Mouse (Mus musculus): ENCODE results near the gene Prrt2. TPM values are rescaled to one million over a fixed set of nuclear protein-coding genes. Genes with fewer than 3 reads are reported as not detected.

Prrt2 gene
- polyA plus RNA-seq, 1 experiment from 2014 or later: 5.9 TPM

DNA sequence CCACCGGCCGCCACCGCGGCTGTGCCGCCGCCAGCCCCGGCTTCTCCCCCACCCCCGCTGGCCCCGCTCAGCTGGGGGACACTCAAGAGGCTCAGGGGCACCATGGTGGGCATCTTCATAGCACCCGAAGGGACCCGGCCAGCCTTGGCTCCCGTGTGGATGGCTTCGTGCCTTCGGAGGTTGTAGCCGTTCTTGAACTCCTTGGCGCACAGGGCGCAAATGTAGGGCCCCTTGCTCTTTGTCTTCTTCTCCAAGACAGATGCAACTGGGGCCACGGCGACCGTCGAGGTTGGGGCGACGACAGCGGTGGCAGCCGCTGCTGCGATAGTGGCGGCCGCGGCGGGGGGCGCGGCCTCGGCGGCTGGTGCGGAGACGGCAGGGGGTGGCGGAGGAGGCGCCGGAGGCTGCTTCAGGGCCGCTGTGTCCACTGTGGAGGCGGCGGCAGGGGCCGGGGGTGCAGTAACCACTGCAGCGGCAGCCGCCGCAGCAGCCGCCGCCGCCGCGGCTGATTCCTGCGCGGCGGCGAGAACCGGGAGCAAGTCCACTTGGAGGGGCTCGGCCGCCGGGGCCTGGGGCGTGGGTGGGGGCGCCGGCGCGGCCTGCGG is 4.6 kb upstream of the Prrt2 start:
- H3K9me3 ChIP-seq: no peaks in the 10 kb centered on the region
- H3K27ac ChIP-seq: peak overlapping the region; percentile 98
- H3K4me1 ChIP-seq: peaks cover 50% of the 10 kb centered on the region
- H3K36me3 ChIP-seq: peaks cover 25% of the 10 kb centered on the region
- no peak for ATAC-seq (ENCODE audit: insufficient read depth, low FRiP score, low read depth)
- peak overlapping the region; percentile 87 for H3K4me2 ChIP-seq
- WGBS: under 1% methylated on average over 63 of the region's 65 CpGs
- H3K9ac ChIP-seq: peak overlapping the region; percentile 97
- H3K4me3 ChIP-seq (replicated peaks): peak overlapping the region; percentile 91
- H3K27me3 ChIP-seq (replicated peaks): no peaks in the 10 kb centered on the region

DNA sequence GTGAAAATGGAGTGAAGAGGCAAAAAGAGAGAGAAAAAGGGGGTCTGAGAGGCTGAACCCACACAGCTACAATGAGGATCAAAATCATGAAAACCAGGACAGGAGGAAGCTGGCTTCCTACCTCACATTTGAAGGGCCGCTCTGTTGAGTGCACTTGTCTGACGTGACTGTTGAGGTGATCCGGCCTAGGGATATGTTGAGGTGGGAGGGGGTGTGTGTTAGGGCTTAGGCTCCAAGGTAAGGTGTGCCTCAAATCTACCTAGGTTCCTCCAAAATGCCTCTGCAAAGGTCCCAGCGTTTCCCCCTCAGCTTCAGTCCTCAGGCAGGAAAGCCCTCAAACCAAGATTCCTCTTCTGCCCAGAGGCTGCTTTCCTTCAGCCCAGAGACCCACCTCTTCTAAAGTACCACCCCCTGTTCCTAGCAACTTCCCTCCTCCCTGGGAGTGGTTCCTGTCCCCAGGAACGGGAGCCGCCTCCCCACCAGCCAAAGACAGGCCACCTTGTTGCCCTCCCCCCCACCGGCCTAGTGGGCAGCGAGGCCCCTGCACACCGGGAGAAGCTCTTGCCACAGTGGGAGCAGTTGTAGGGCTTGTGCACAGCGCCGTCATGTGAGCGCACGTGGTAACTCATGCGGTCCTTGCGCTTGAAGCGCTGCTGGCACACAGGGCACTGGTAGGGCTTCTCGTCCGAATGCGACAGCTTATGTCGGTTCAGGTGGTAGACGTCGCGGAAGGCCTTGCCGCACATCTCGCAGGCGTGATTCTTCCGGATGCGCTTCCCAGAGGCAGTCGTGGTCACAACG is 3.9 kb upstream of the Prrt2 start:
- Histone ChIP-seq H3K4me2 (peak overlapping the region; percentile 87), H3K9ac (peak overlapping the region; percentile 97), H3K9me3 (no peaks in the 10 kb centered on the region), H3K27me3 (replicated peaks) (no peaks in the 10 kb centered on the region), H3K4me1 (peaks cover 54% of the 10 kb centered on the region), H3K36me3 (peaks cover 19% of the 10 kb centered on the region), H3K4me3 (replicated peaks) (peak overlapping the region; percentile 91), H3K27ac (peak overlapping the region; percentile 98)
- WGBS: under 1% methylated on average over 30 of the region's 30 CpGs
- peak; percentile 16 for ATAC-seq (ENCODE audit: insufficient read depth, low FRiP score, low read depth)

DNA sequence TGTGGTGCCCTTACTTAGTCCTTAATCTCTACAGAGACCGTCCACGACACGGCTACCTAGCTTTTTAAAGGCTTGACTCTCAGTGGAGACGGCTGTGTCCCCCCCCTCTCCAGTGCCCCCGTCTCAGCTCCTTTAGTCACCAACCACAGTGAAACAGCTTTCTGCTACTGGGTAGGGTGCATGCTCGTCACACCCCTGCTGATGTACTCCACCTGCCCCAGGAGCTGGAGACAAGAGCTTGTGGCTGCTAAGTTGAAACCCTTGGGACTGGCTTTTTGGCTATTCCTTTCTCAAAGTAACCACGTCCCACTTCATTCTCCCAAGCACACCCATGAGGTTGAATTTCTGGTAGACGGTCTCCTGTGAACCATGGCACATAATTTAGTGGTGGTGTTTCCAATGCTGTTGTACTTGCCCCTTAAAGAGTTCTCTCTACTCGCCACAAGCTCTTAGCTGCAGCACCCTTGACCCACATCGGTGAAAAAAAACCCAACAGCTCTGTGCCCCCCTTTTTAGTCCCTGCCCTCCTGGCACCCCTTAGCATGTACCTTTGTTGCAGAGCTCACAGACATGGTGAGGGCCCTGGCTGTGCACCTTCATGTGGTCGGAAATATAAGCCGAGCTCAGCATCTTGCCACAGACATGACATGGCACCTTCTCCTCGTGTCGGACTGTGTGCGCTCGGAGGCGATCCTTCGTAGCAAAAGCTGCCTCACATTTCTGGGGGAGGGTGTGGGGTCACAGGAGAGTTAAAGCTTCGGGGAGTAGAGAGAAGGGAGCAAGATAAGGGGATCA is 3.1 kb upstream of the Prrt2 start:
- Histone ChIP-seq H3K36me3 (peaks cover 17% of the 10 kb centered on the region), H3K4me2 (peak overlapping the region; percentile 87), H3K9me3 (no peaks in the 10 kb centered on the region), H3K4me3 (replicated peaks) (peak overlapping the region; percentile 91), H3K9ac (peak overlapping the region; percentile 97), H3K27ac (peak overlapping the region; percentile 98), H3K4me1 (peaks cover 62% of the 10 kb centered on the region), H3K27me3 (replicated peaks) (no peaks in the 10 kb centered on the region)
- 18% methylated on average over 19 of the region's 19 CpGs for WGBS
- ATAC-seq (ENCODE audit: insufficient read depth, low FRiP score, low read depth): no peak

DNA sequence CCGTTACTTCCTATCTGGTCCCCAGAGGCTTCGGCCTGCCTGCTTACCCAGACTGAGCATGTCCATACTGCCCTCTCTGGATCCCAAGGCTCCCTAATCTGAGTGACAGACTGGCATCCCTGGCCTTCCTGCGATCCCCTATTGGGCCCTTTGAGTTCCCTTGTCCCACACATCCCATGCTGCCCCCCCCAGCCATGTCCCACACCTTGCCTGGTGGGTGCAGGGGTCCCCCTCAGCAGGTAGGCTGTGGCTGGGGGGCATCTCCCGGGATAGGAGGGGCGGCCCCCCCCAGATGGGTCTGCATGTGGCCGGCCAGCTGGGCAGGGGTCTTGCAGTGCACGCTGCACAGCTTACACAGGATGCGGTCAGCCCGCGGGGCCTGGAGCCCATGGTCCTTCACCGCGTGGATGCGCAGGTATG is 2.3 kb upstream of the Prrt2 start:
- no peaks in the 10 kb centered on the region for H3K27me3 ChIP-seq (replicated peaks)
- H3K4me1 ChIP-seq: peaks cover 70% of the 10 kb centered on the region
- no peak overlapping the region for H3K9ac ChIP-seq
- H3K36me3 ChIP-seq: peaks cover 16% of the 10 kb centered on the region
- no peaks in the 10 kb centered on the region for H3K9me3 ChIP-seq
- peak overlapping the region; percentile 87 for H3K4me2 ChIP-seq
- H3K4me3 ChIP-seq (replicated peaks): peak overlapping the region; percentile 91; the same call in 1 of the 2 replicates
- no peak for ATAC-seq (ENCODE audit: insufficient read depth, low FRiP score, low read depth)
- no peak overlapping the region for H3K27ac ChIP-seq
- WGBS: 67% methylated on average over 13 of the region's 13 CpGs

DNA sequence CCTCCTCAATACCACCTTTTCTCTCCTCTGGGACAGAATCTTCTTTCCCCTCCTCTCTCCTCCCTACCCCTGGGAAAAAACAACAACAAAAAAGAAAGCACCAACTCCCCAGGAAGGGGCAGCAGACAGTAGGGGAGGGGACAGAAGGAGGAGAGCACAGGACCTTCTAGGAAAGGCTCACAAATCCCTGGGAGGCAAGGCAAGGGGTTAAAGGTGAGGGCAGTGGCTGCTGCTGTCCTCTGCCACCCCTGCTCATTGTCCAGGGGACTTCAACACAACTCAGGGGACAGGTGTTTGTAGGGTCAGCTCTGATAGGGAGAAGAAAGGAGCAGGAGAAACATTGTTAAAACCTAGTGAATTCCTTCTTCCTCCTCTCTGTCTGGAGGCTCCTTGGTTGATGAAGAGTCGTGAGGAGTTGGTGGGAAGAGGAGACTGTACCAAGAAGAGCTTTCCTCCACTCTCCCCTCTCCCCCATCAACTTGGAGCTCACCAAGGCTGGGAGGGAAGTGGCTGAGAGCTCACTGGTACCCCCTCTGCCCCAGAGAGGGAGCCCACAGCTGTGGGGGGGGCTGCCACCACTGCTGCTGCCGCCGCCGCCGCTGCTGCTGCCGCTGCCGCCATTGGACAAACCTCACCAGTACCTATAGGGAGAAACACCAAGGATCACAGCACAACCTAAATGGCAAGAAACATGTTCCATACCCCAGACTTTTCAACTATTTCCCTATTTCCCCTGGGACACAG is 1.7 kb upstream of the Prrt2 start:
- 74% methylated on average over 7 of the region's 7 CpGs for WGBS
- no peak overlapping the region for H3K4me3 ChIP-seq (replicated peaks)
- no peaks in the 10 kb centered on the region for H3K27me3 ChIP-seq (replicated peaks)
- H3K36me3 ChIP-seq: peaks cover 16% of the 10 kb centered on the region
- peak overlapping the region; percentile 87 for H3K4me2 ChIP-seq
- H3K4me1 ChIP-seq: peaks cover 68% of the 10 kb centered on the region
- no peak overlapping the region for H3K9ac ChIP-seq
- ATAC-seq (ENCODE audit: insufficient read depth, low FRiP score, low read depth): no peak
- no peak overlapping the region for H3K27ac ChIP-seq
- H3K9me3 ChIP-seq: no peaks in the 10 kb centered on the region

DNA sequence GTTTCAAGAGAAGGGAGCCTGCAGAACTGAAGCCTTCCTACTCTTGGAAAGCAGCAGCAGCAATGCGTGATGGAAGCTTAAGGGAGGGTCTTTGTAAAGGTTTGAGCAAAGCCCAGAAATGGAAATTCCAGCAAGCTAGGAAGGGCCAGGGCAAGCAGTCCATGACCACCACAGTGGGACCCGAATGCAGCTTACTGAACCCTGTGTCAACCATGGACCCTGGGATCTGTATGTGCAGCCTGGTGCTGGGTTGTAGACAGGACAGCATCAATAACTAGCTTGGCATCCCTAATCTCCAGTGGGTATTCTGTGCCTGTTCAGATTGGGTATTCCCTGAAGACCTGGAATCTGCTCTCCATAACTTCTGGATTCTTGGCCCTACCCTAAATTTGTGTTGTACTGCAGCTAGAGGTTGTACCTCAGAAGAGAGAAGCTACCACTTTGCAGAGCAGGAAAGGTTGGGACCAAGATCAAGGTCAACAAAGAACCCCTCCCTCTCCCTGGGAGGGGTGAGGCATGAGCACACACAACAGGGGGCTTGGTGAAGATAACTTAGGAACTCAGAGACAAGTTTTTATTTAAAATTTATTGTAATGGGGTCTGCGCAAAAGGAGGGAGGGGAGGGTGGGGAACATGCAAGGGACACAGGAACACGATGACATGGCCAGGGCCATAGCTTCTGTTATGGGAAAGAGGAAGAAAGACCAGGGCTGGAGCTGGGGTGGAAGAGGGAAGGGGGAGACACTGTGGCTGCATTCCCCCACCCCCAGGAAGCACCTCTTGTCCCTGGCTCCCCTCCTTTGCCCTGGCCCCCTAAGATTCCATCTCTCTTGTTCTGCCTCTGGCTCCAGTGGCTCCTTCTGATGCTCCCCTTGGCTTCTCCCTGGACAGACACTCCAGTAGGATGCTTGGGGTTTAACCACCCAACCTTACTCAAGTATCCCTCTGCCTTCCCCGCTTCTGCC is 834 bp upstream of the Prrt2 start:
- no peak for ATAC-seq (ENCODE audit: insufficient read depth, low FRiP score, low read depth)
- WGBS: 46% methylated on average over 5 of the region's 5 CpGs
- Histone ChIP-seq H3K36me3 (peaks cover 16% of the 10 kb centered on the region), H3K4me2 (peak overlapping the region; percentile 85), H3K27me3 (replicated peaks) (no peaks in the 10 kb centered on the region), H3K9me3 (no peaks in the 10 kb centered on the region), H3K4me1 (peaks cover 67% of the 10 kb centered on the region), H3K27ac (peak overlapping the region; percentile 86), H3K4me3 (replicated peaks) (peak overlapping the region; percentile 54), H3K9ac (peak overlapping the region; percentile 35; the same call in 1 of the 2 replicates)

DNA sequence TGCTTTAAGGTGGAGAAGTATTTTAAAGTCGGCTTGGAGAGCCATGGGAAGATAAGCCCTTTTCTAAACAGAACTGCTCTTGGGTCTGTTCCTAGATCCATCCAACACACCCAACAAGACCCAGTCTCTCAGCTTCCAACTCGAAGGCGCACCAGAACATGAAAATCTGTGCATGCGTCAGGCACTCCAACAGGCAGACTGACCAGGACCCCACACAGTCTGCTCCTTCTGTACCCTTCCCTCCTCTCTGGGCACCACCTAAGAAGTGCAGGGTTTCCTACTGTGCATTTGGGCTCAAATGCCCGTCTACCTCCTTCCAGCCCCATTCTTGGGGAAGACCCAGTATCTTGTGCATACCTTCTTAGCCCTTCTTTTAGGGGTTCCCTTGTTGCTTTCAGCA is 520 bp downstream of the Prrt2 start:
- Histone ChIP-seq H3K36me3 (peaks cover 19% of the 10 kb centered on the region), H3K4me2 (peak overlapping the region; percentile 85), H3K9me3 (no peaks in the 10 kb centered on the region), H3K9ac (peak overlapping the region; percentile 42; the same call in 1 of the 2 replicates), H3K27ac (peak overlapping the region; percentile 86), H3K4me1 (peaks cover 74% of the 10 kb centered on the region), H3K4me3 (replicated peaks) (peak overlapping the region; percentile 54), H3K27me3 (replicated peaks) (no peaks in the 10 kb centered on the region)
- ATAC-seq (ENCODE audit: insufficient read depth, low FRiP score, low read depth): no peak
- WGBS: 26% methylated on average over 5 of the region's 5 CpGs

DNA sequence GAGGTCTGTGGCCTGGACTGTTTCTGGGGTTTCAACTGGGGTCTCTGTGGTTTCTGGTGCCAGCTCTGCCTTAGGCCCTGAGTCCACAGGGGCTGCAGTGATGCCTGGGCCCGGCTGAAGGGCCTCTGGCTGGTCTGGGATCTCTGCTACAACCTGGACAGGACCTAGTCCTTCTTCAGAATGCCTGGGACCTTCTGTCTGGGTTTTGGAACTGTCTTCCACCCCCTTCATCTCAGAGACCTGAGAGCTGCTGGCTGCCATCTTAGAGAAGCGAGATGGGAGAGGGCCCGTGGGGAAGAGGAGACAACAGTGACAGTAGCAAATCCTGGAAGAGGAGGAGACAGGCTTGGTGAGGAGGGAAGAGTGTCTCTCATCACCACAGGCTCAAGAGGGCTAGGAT is 980 bp downstream of the Prrt2 start:
- WGBS: 48% methylated on average over 3 of the region's 3 CpGs
- Histone ChIP-seq H3K4me2 (peak overlapping the region; percentile 85), H3K4me1 (peaks cover 76% of the 10 kb centered on the region), H3K9ac (no peak overlapping the region; the same call in 1 of the 2 replicates), H3K27me3 (replicated peaks) (no peaks in the 10 kb centered on the region), H3K4me3 (replicated peaks) (peak overlapping the region; percentile 54), H3K27ac (peak overlapping the region; percentile 86; the same call in 1 of the 2 replicates), H3K36me3 (peaks cover 21% of the 10 kb centered on the region), H3K9me3 (no peaks in the 10 kb centered on the region)
- ATAC-seq (ENCODE audit: insufficient read depth, low FRiP score, low read depth): no peak

DNA sequence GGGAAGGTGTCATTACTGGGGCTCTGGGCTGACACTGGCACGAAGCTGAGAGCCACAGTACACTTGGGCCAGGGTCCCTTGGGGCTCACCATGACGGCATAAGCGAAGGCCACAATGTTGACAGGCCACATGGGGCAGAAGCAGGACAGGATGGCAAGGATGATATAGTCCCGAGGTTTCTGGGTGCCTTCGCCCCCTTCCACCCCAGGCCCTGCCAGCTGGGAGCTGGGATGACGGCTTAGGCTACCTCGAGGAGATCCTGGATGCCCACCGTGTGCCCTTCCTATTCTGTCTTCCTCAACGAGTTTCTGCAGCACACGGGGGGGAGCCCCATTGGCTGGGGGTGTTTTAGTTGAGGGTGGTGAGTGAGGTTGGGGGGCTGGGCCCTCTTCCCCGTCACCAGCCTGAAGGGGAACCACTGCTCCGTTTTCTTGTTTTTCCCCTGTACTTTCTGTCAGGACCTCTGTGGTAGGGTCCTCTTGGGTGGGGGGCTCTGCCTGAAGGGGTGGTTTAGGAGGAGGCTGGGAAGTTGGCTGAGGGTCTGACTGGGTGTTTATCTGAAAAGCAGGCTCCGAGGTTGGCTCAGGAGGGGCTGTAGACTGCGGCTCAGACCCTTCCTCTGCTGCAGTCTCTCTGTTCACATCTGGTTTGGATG is 1.6 kb downstream of the Prrt2 start:
- H3K27me3 ChIP-seq (replicated peaks): no peaks in the 10 kb centered on the region
- peak overlapping the region; percentile 86; the same call in 1 of the 2 replicates for H3K27ac ChIP-seq
- peaks cover 21% of the 10 kb centered on the region for H3K36me3 ChIP-seq
- no peak overlapping the region; the same call in 1 of the 2 replicates for H3K9ac ChIP-seq
- peaks cover 75% of the 10 kb centered on the region for H3K4me1 ChIP-seq
- WGBS: 70% methylated on average over 14 of the region's 14 CpGs
- H3K4me3 ChIP-seq (replicated peaks): peak overlapping the region; percentile 54
- no peak for ATAC-seq (ENCODE audit: insufficient read depth, low FRiP score, low read depth)
- H3K4me2 ChIP-seq: peak overlapping the region; percentile 85
- no peaks in the 10 kb centered on the region for H3K9me3 ChIP-seq

Measured in stomach, embryonic 15.5 days (tissue).